Mouse (Mus musculus) lung, postnatal 10 days (tissue): ENCODE measurements at regions not wholly inside any gene's neighbourhood (a gene's known extent, or its start where the extent isn't known, plus 50 kb on each side); places are given as distances from the start of the nearest gene placed in this dataset.
A peak's percentile ranks its signal among the peaks of the same experiment; 100 is the strongest.

ENCODE experiments used
- DNase-seq: peaks from one replicate; pipeline ENCODE4 v3.0.0; 2021

- no peak for DNase-seq
These were observed 404.3 kb downstream of the Cetn3 start for GRCm38 (mm10) chr13:82187196-82187595.

GRCm38 (mm10) chr13:82200739-82201138, 417.9 kb downstream of the Cetn3 start:
- DNase-seq, result no peak

DNA sequence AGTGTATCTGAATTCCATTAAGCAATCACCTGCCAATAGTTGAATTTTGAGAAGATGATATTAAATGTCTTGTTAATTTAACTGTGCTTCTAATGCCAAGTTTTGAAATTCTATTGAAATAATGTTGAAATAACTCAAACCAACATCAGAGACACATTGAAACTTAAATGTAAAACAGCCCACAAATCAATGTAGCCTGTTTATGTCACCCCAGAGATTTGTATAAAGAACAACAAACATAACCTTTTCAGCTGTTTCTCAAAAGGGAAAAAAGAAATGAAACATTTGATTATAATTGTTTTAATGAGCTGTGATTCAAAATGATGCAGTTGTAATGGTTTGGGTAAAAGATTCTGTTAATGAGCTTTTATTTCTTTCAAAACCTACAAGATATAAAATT, 442.6 kb downstream of the Cetn3 start:
- DNase-seq, result no peak

DNA sequence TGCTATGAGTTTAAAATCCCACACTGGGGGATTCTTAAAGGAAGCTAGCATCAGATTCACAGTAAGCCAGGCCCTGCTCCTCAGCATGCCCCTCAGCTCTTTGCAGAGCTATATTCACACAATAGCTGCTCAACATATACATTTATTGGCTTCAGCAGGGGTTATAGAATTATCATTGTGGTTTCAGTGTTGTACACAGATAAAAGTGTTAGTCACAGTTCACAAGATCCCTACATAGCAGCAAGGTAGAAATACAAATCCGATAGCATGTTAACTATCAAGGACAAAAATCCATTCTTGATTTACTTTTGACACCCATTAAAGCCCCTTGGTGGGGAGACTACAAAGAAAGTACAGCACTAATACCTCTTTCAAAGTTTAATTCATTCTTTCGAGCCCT, 451.0 kb downstream of the Cetn3 start:
- DNase-seq, result no peak

DNA sequence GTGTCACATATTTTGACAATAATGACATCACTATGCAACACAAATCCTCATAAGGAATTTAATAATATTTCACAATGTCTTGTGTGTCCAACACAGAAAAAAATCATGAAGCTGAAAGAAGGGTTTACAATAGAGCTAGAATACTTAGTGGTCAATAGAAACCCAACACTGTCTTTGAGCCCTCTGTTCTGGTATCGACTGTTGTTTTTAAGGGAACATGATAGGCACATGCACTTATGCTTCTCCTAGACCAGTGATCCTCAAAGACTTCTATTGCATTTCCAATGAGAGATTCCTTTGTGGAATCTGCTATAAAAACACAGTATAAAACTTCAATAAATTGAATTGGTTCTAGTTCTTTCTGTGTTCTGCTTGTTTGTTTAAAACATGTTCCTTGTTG, 463.4 kb downstream of the Cetn3 start:
- no peak for DNase-seq

DNA sequence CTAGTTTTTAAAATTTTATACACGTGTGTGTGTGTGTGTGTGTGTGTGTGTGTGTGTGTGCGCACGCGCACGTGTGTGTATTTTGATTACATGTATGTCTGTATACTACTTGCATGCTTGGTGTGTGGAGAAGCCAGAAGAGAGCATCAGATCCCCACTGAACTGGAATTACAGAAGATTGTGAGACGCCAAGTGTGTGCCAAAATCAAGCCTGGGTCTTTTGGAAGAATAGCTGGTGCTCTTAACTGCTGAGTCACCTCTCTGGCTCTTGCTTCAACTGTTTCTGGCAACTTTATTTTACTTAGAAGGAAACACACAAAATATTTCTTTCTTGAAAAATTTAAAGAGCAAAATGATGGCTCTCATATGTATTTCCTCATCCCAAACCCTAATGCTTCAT, 467.5 kb downstream of the Cetn3 start:
- DNase-seq, result no peak

- no peak for DNase-seq
These were observed 475.6 kb downstream of the Cetn3 start for GRCm38 (mm10) chr13:82258491-82258935.

DNA sequence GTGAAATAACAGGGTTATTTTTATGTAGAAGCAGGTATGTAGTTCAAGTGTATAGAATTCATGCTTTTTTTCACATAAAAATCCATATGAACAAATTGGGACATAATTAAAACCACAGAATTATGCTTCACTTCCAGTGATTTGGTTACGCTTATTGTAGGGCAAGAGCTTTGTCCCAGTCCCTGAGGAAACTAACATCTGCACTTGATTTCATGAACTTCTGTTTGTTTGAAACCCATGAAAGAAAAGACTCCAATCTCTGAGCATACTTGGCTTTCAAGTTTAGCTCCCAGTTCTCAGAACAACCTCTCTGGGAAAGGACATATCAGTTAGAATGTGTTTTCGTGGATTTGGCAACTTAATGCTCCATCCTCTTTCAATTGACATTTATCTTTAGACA, 481.4 kb downstream of the Cetn3 start:
- DNase-seq, result no peak

- DNase-seq, result no peak
These were observed 482.3 kb downstream of the Cetn3 start for GRCm38 (mm10) chr13:82265170-82265569.

GRCm38 (mm10) chr13:82265736-82266135, 482.9 kb downstream of the Cetn3 start:
- no peak for DNase-seq

DNA sequence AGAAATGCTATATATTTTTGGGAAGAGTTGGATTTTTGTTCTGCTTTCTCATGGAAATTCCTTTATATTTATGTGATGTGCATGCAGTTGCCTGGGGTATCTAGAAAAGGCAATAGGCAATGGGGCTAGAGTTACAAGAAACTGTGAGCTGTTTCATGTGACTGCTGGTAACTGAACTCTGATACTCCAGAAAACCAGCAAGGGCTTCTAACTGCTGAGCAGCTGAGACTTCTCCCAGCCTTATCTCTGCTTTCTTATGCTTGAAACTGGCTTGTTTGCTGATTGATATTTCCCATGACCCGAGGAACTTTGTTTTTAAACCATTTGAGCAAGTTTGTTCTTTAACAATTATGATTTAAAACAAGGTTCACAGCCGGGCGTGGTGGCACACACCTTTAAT, 491.9 kb downstream of the Cetn3 start:
- no peak for DNase-seq

DNA sequence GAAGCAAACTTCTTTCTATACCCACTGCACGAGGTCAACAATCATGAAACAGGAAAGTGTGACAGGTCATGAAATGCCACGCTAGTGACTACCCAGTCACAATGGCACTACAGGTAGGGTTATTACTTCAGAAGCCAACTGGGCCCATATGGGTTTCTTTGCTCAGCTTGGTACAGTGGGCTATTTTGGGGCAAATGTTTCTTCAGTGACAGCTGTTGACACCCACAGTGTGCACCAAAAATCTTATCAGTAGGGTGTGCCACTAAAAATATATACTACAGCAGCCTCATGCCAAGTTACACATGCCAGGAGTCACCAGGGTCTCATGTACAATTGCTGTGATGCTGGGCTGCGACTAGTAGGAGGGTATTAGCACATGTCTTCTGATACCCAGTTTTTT, 493.1 kb downstream of the Cetn3 start:
- DNase-seq, result no peak

GRCm38 (mm10) chr13:82280744-82281143, 497.9 kb downstream of the Cetn3 start:
- DNase-seq, result no peak

- DNase-seq, result no peak
These were observed 513.0 kb downstream of the Cetn3 start for GRCm38 (mm10) chr13:82295834-82296233.

- no peak for DNase-seq
These were observed 521.4 kb downstream of the Cetn3 start for GRCm38 (mm10) chr13:82304227-82304626.

DNA sequence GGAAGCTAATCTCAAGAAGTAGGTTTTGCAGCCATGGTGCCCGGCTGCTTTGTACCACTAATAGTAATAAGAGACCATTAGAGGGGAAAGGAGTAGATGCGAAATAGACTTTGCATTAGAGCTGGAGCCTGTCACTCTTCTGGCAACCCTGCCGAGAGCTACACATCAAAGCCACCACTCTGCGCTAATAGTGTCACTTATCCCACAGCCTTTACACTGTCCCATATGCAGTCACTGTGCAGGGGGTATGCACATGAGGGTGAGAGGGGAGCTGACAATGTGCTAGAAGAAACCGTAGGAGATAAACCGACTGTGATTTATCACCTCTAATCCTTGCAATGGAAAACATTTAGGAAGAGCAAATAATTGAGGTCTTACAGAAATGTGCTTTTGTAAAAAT, 522.2 kb downstream of the Cetn3 start:
- DNase-seq, result no peak

- no peak for DNase-seq
These were observed 525.5 kb downstream of the Cetn3 start for GRCm38 (mm10) chr13:82308336-82308735.

GRCm38 (mm10) chr13:82316573-82317202, 533.8 kb downstream of the Cetn3 start:
- no peak for DNase-seq

DNA sequence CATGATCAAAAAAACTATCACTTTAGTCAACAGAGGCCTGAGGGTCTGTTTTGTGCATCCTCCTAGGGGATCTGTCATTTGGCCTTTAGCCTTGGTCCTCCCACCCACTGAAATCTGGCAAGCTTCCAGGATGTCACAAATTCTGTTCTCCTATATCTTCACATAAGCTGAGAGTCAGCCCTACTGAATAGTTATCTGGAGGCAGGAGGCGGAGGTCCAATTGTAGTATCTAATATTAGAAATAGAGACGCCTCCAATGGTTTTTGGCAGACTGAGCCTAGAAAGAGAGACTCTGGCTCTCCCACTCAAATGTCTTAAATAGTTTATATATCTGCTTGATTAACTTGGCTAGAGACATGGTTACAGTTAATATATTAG, 534.3 kb downstream of the Cetn3 start:
- DNase-seq, result peak; percentile 23

- DNase-seq, result no peak
These were observed 535.5 kb downstream of the Cetn3 start for GRCm38 (mm10) chr13:82318395-82318794.

GRCm38 (mm10) chr13:82354355-82354754, 571.5 kb downstream of the Cetn3 start:
- no peak for DNase-seq

GRCm38 (mm10) chr13:82355296-82355695, 572.4 kb downstream of the Cetn3 start:
- no peak for DNase-seq

- no peak for DNase-seq
These were observed 576.6 kb downstream of the Cetn3 start for GRCm38 (mm10) chr13:82359442-82359841.

- DNase-seq, result no peak
These were observed 577.8 kb downstream of the Cetn3 start for GRCm38 (mm10) chr13:82360711-82361110.

- no peak for DNase-seq
These were observed 578.5 kb downstream of the Cetn3 start for GRCm38 (mm10) chr13:82361379-82361778.

- no peak for DNase-seq
These were observed 583.9 kb downstream of the Cetn3 start for GRCm38 (mm10) chr13:82366768-82367167.
